ENCODE assay signal across 12 mouse cellular contexts in the genomic region with DNA sequence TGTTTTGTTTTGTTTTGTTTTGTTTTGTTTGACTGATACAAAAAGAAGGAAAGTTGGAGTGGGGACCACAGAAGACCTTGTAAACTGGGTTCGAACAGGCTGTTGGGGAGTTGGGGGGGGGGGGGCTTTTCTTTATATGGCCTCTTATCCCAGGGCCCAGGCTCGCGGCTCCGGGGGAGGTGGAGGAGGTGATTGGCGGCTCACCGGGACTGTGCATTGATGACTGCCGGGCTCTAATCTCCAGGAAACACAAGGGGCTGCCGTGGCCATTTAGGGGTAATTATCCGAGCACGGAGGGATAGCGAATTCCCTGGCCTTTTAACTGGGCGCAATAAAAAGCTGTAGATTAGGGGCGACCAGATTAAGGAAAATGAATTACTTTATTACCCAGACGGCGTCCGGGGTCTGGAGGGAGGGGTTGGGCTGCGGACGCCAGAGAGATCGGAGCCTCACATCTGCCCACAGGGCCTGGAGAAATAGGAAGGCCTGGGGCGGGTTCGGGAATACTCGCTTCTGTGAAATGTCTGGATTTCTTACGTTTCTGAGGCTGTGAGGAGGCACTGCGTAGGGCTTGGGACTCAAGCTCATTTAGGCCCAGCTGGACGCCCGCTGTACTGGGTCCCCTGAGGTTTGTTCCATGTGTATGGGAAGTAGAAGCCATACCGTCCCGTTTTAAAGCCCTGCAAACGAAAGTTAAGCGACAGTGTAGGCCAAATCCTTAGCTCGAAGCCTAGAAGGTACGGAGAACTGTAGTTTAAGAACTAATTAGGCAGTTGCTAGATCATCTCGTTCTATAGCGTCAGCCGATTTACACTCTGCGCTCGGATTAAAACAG. TPM values are rescaled to one million over a fixed set of nuclear protein-coding genes. Genes with fewer than 3 reads are reported as not detected.
DNase-seq lines count a peak whose midpoint lies in the region; ATAC-seq lines count a peak whose summit lies in the region.
"Had no signal": no experiment of that assay in that cellular context is flagged by ENCODE, and none has a peak within 500 bp of the region (broad histone marks: within the 10 kb centered on the region; RNA-seq: fewer than 3 reads in every experiment).

No protein-coding gene starts in this region.

- peaks cover 92% of the 10 kb centered on the region for H3K27me3 ChIP-seq in heart, embryonic 12.5 days (replicated peaks)
- H3K27me3 ChIP-seq in embryonic facial prominence, embryonic 13.5 days, result peaks cover 49% of the 10 kb centered on the region
- H3K27me3 ChIP-seq in limb, embryonic 12.5 days, result peaks cover 91% of the 10 kb centered on the region

- ATAC-seq in heart, embryonic 12.5 days (ENCODE audit: insufficient number of reproducible peaks, low FRiP score), result no peak
- ATAC-seq in embryonic facial prominence, embryonic 13.5 days (ENCODE audit: insufficient number of reproducible peaks, insufficient read depth, low FRiP score, low TSS enrichment, low read depth), result no peak
- no peak; the same call in 1 of the 2 replicates for ATAC-seq in limb, embryonic 12.5 days (ENCODE audit: insufficient number of reproducible peaks, insufficient read depth, low FRiP score, low TSS enrichment, low read depth)

- H3K4me2 ChIP-seq in heart, embryonic 12.5 days, result peak overlapping the region; percentile 18; the same call in 1 of the 2 replicates
- H3K4me2 ChIP-seq in embryonic facial prominence, embryonic 13.5 days, result peak overlapping the region; percentile 75
- H3K4me2 ChIP-seq in limb, embryonic 12.5 days, result peak overlapping the region; percentile 85

- DNase-seq in heart, postnatal 14 days, result no peak
- peak; percentile 44 for DNase-seq in ZHBTc4 (ENCODE audit: low read depth, low spot score)
- no peak for DNase-seq in spleen, postnatal 14 days (ENCODE audit: low spot score in 2 of 2)
- no peak for DNase-seq in adrenal gland, adult 2 months
- no peak for DNase-seq in frontal cortex, postnatal 10 days (ENCODE audit: low spot score in 2 of 2)
- DNase-seq: B cell, adult 2 months; cerebellum, adult 9-10 months; kidney, postnatal 14 days; lung, postnatal 10 days had no signal

- no peak overlapping the region for H3K4me3 ChIP-seq in heart, embryonic 12.5 days
- peak overlapping the region; percentile 92 for H3K4me3 ChIP-seq in embryonic facial prominence, embryonic 13.5 days
- H3K4me3 ChIP-seq in limb, embryonic 12.5 days (replicated peaks), result peak overlapping the region; percentile 62

- intact Hi-C loops in heart, postnatal 14 days (cut with DNase I), result no loop called here

- no peak overlapping the region for H3K27ac ChIP-seq in heart, embryonic 12.5 days (ENCODE audit: poor library complexity, severe bottlenecking)
- H3K27ac ChIP-seq in embryonic facial prominence, embryonic 13.5 days, result peak overlapping the region; percentile 98
- peak overlapping the region; percentile 82 for H3K27ac ChIP-seq in limb, embryonic 12.5 days

- H3K36me3 ChIP-seq in heart, embryonic 12.5 days, result no peaks in the 10 kb centered on the region
- H3K36me3 ChIP-seq in embryonic facial prominence, embryonic 13.5 days, result peaks cover 11% of the 10 kb centered on the region
- H3K36me3 ChIP-seq in limb, embryonic 12.5 days, result no peaks in the 10 kb centered on the region

- H3K4me1 ChIP-seq in heart, embryonic 12.5 days (replicated peaks), result peaks cover 28% of the 10 kb centered on the region
- peaks cover 50% of the 10 kb centered on the region for H3K4me1 ChIP-seq in embryonic facial prominence, embryonic 13.5 days
- peaks cover 50% of the 10 kb centered on the region for H3K4me1 ChIP-seq in limb, embryonic 12.5 days (replicated peaks)

- no peak overlapping the region for H3K9ac ChIP-seq in heart, embryonic 12.5 days
- H3K9ac ChIP-seq in embryonic facial prominence, embryonic 13.5 days, result peak overlapping the region; percentile 100
- no peak overlapping the region; the same call in 1 of the 2 replicates for H3K9ac ChIP-seq in limb, embryonic 12.5 days (replicated peaks)

- peaks cover 8% of the 10 kb centered on the region for H3K9me3 ChIP-seq in heart, embryonic 12.5 days (replicated peaks)
- H3K9me3 ChIP-seq in embryonic facial prominence, embryonic 13.5 days, result no peaks in the 10 kb centered on the region
- 0 out of 2 replicates have a peak, but pooled peaks cover 5% of the 10 kb centered on the region for H3K9me3 ChIP-seq in limb, embryonic 12.5 days

- WGBS in heart, embryonic 12.5 days, result 1% methylated on average over 37 of the region's 37 CpGs
- 1% methylated on average over 37 of the region's 37 CpGs for WGBS in embryonic facial prominence, embryonic 13.5 days
- WGBS in limb, embryonic 12.5 days, result 0% methylated on average over 37 of the region's 37 CpGs

RNA-seq across cellular contexts. Expression of a gene that starts 1.4 kb away (rescaled TPM):
- polyA plus RNA-seq in heart, embryonic 12.5 days (2016; fragmentation: Nextera tagmentation; extraction: Ambion mirVana), result 20.4 and 20.6 TPM in 2 replicates
- total RNA-seq in heart, postnatal 14 days (2021), result 1 to 10 TPM; 4.6 to 5.6 TPM
- 519 and 586 TPM in 2 replicates for polyA plus RNA-seq in embryonic facial prominence, embryonic 13.5 days (2015; fragmentation: Nextera tagmentation; extraction: Ambion mirVana)
- polyA plus RNA-seq in limb, embryonic 12.5 days (2016; fragmentation: Nextera tagmentation; extraction: Ambion mirVana), result 462 and 487 TPM in 2 replicates
- 1 to 10 TPM; 1.4 to 2.3 TPM for total RNA-seq in adrenal gland, adult 2 months (2021)
- polyA plus RNA-seq in adrenal gland, adult 2 months (2012; rRNA removed), result 4.5 and 5.2 TPM in 2 replicates

Comparison
In these comparisons a context has a peak if more than half of its experiments do, and no peak if none do; other contexts are left out.
1. H3K4me2 ChIP-seq: peak in every context shown above with its lines; median percentile 85 in limb, embryonic 12.5 days; 75 in embryonic facial prominence, embryonic 13.5 days; 18 in heart, embryonic 12.5 days.
2. RNA of a gene that starts 1.4 kb away (polyA plus RNA-seq): 519 to 586 TPM in embryonic facial prominence, embryonic 13.5 days and 462 to 487 TPM in limb, embryonic 12.5 days; 20.4 to 20.6 TPM in heart, embryonic 12.5 days and 4.5 to 5.2 TPM in adrenal gland, adult 2 months; every median in the first group is over 10 times any median in the second.